Mouse (Mus musculus): ENCODE data around the gene Gm10972. TPM values are rescaled to one million over a fixed set of nuclear protein-coding genes. Genes with fewer than 3 reads are reported as not detected.
A peak's percentile ranks its signal among the peaks of the same experiment; 100 is the strongest.
"Not testable (repeated sequence)": the region's sequence is repeated elsewhere in the genome, so short reads cannot be mapped to it uniquely, and the experiment has no call there.

The Gm10972 gene
- polyA plus RNA-seq (2014; fragmentation: Nextera tagmentation; extraction: Ambion mirVana), result not detected in 2 replicates

- ATAC-seq (ENCODE audit: insufficient read depth); H3K27me3 ChIP-seq (ENCODE audit: insufficient read depth, low read length); H3K4me2 ChIP-seq; H3K9me3 ChIP-seq (ENCODE audit: low read depth, low read length); DNase-seq; H3K4me3 ChIP-seq (ENCODE audit: low read depth, low read length); H3K4me1 ChIP-seq (ENCODE audit: insufficient read depth); H3K36me3 ChIP-seq (ENCODE audit: insufficient read depth); H3K9ac ChIP-seq; H3K27ac ChIP-seq (ENCODE audit: low read depth): not testable (repeated sequence)
- WGBS, result 75% methylated on average over 2 of the region's 2 CpGs
Measured at GRCm38 (mm10) chr3:94642495-94643162, at the start of gene Gm10972. Gene Gm10972 (plus strand): TSS chr3:94643112.

GRCm38 (mm10) chr3:94595871-94596287 is 47.0 kb upstream of the Gm10972 start:
- no peak for DNase-seq
- 78% methylated on average over 6 of the region's 6 CpGs for WGBS
- H3K4me1 ChIP-seq (ENCODE audit: insufficient read depth), result no peaks in the 10 kb centered on the region
- H3K4me2 ChIP-seq, result no peak overlapping the region
- H3K36me3 ChIP-seq (ENCODE audit: insufficient read depth), result no peaks in the 10 kb centered on the region
- no peak for ATAC-seq (ENCODE audit: insufficient read depth)
- no peak overlapping the region for H3K4me3 ChIP-seq (ENCODE audit: low read depth, low read length)
- no peak overlapping the region for H3K27ac ChIP-seq (ENCODE audit: low read depth)
- no peak for TF ChIP-seq CTCF (IDR thresholded peaks at IDR 0.05; ENCODE audit: low read depth)
- H3K9ac ChIP-seq, result no peak overlapping the region
- no peaks in the 10 kb centered on the region for H3K27me3 ChIP-seq (ENCODE audit: insufficient read depth, low read length)
- no peaks in the 10 kb centered on the region for H3K9me3 ChIP-seq (ENCODE audit: low read depth, low read length)

- Histone ChIP-seq H3K27ac (ENCODE audit: low read depth) (no peak overlapping the region), H3K9ac (no peak overlapping the region), H3K4me1 (ENCODE audit: insufficient read depth) (no peaks in the 10 kb centered on the region), H3K4me3 (ENCODE audit: low read depth, low read length) (no peak overlapping the region), H3K9me3 (ENCODE audit: low read depth, low read length) (no peaks in the 10 kb centered on the region), H3K36me3 (ENCODE audit: insufficient read depth) (no peaks in the 10 kb centered on the region), H3K4me2 (no peak overlapping the region), H3K27me3 (ENCODE audit: insufficient read depth, low read length) (no peaks in the 10 kb centered on the region)
- ATAC-seq (ENCODE audit: insufficient read depth) (no peak), DNase-seq (no peak)
- WGBS, result 27% methylated on average over 3 of the region's 3 CpGs
- no peak for TF ChIP-seq CTCF (IDR thresholded peaks at IDR 0.05; ENCODE audit: low read depth)
Measured at GRCm38 (mm10) chr3:94597224-94597779, 45.6 kb upstream of the Gm10972 start.

GRCm38 (mm10) chr3:94601959-94602358 is 41.0 kb upstream of the Gm10972 start:
- 6% methylated on average over 4 of the region's 4 CpGs for WGBS

GRCm38 (mm10) chr3:94609621-94610020 is 33.3 kb upstream of the Gm10972 start:
- WGBS, result 87% methylated on average over 3 of the region's 3 CpGs
- DNase-seq, result no peak
- no peak for ATAC-seq (ENCODE audit: insufficient read depth)
- no peak for TF ChIP-seq CTCF (IDR thresholded peaks at IDR 0.05; ENCODE audit: low read depth)
- H3K4me2 ChIP-seq, result no peak overlapping the region
- no peaks in the 10 kb centered on the region for H3K36me3 ChIP-seq (ENCODE audit: insufficient read depth)
- H3K9me3 ChIP-seq (ENCODE audit: low read depth, low read length), result no peaks in the 10 kb centered on the region
- H3K27me3 ChIP-seq (ENCODE audit: insufficient read depth, low read length), result no peaks in the 10 kb centered on the region
- no peak overlapping the region for H3K27ac ChIP-seq (ENCODE audit: low read depth)
- no peak overlapping the region for H3K4me3 ChIP-seq (ENCODE audit: low read depth, low read length)
- H3K9ac ChIP-seq, result no peak overlapping the region
- H3K4me1 ChIP-seq (ENCODE audit: insufficient read depth), result no peaks in the 10 kb centered on the region

More at GRCm38 (mm10) chr3:94601959-94602358, 41.0 kb upstream of the Gm10972 start:
- Histone ChIP-seq H3K9ac (no peak overlapping the region), H3K4me2 (no peak overlapping the region), H3K4me3 (ENCODE audit: low read depth, low read length) (no peak overlapping the region), H3K9me3 (ENCODE audit: low read depth, low read length) (no peaks in the 10 kb centered on the region), H3K27me3 (ENCODE audit: insufficient read depth, low read length) (no peaks in the 10 kb centered on the region), H3K4me1 (ENCODE audit: insufficient read depth) (no peaks in the 10 kb centered on the region), H3K27ac (ENCODE audit: low read depth) (no peak overlapping the region), H3K36me3 (ENCODE audit: insufficient read depth) (no peaks in the 10 kb centered on the region)
- TF ChIP-seq CTCF (IDR thresholded peaks at IDR 0.05; ENCODE audit: low read depth), result peak; percentile 79
- ATAC-seq (ENCODE audit: insufficient read depth) (no peak), DNase-seq (peak; percentile 81)

- Histone ChIP-seq H3K9me3 (ENCODE audit: low read depth, low read length) (no peaks in the 10 kb centered on the region), H3K4me3 (ENCODE audit: low read depth, low read length) (no peak overlapping the region), H3K4me1 (ENCODE audit: insufficient read depth) (no peaks in the 10 kb centered on the region), H3K9ac (no peak overlapping the region), H3K4me2 (no peak overlapping the region), H3K27ac (ENCODE audit: low read depth) (no peak overlapping the region), H3K27me3 (ENCODE audit: insufficient read depth, low read length) (no peaks in the 10 kb centered on the region), H3K36me3 (ENCODE audit: insufficient read depth) (no peaks in the 10 kb centered on the region)
- ATAC-seq (ENCODE audit: insufficient read depth), result no peak
- DNase-seq, result no peak
- WGBS, result 76% methylated on average over 2 of the region's 2 CpGs
- TF ChIP-seq CTCF (IDR thresholded peaks at IDR 0.05; ENCODE audit: low read depth), result no peak
Measured at GRCm38 (mm10) chr3:94610581-94610980, 32.3 kb upstream of the Gm10972 start.

GRCm38 (mm10) chr3:94611343-94611742 is 31.6 kb upstream of the Gm10972 start:
- no peak for ATAC-seq (ENCODE audit: insufficient read depth)
- Histone ChIP-seq H3K36me3 (ENCODE audit: insufficient read depth) (no peaks in the 10 kb centered on the region), H3K4me2 (no peak overlapping the region), H3K9me3 (ENCODE audit: low read depth, low read length) (no peaks in the 10 kb centered on the region), H3K27ac (ENCODE audit: low read depth) (no peak overlapping the region), H3K4me3 (ENCODE audit: low read depth, low read length) (no peak overlapping the region), H3K4me1 (ENCODE audit: insufficient read depth) (no peaks in the 10 kb centered on the region), H3K27me3 (ENCODE audit: insufficient read depth, low read length) (no peaks in the 10 kb centered on the region), H3K9ac (no peak overlapping the region)
- TF ChIP-seq CTCF (IDR thresholded peaks at IDR 0.05; ENCODE audit: low read depth), result no peak
- 46% methylated on average over 4 of the region's 4 CpGs for WGBS
- DNase-seq, result no peak
